Mouse (Mus musculus) cerebral cortex, adult 2 months (tissue): ENCODE measurements around the gene Asna1.

Experiments used
- WGBS: fragments of 180-500 bp; shearing (Covaris S2); methylation state at CpG from one replicate; pipeline ENCODE4 v1.1.7; 2018; 5-methylcytosine and 5-hydroxymethylcytosine counted together

Gene Asna1

GRCm38 (mm10) chr8:85025098-85025932 lies at the start of gene Asna1:
Gene Asna1 (minus strand): TSS chr8:85025281.
- WGBS, result 2% methylated on average over 30 of the region's 30 CpGs

- 92% methylated on average over 10 of the region's 10 CpGs for WGBS
These were observed 49.5 kb upstream of the Asna1 start for GRCm38 (mm10) chr8:85074617-85075016.

- 88% methylated on average over 10 of the region's 10 CpGs for WGBS
These were observed 49.1 kb upstream of the Asna1 start for GRCm38 (mm10) chr8:85074167-85074566.

GRCm38 (mm10) chr8:85073041-85073612 lies 48.0 kb upstream of the Asna1 start:
- WGBS, result 81% methylated on average over 15 of the region's 15 CpGs

- 18% methylated on average over 9 of the region's 9 CpGs for WGBS
These were observed 47.4 kb upstream of the Asna1 start for GRCm38 (mm10) chr8:85072364-85072929.

- WGBS, result under 1% methylated on average over 68 of the region's 68 CpGs
These were observed 46.6 kb upstream of the Asna1 start, which contains the start of gene Dhps for GRCm38 (mm10) chr8:85071514-85072281. Gene Dhps (plus strand): TSS chr8:85071757.

GRCm38 (mm10) chr8:85071041-85071440 lies 46.0 kb upstream of the Asna1 start:
- 84% methylated on average over 5 of the region's 5 CpGs for WGBS

GRCm38 (mm10) chr8:85067982-85068381 lies 42.9 kb upstream of the Asna1 start, which contains the start of gene Gm5741:
Gene Gm5741 (minus strand): TSS chr8:85067982.

GRCm38 (mm10) chr8:85067155-85067554 lies 42.1 kb upstream of the Asna1 start:
- whole genome bisulfite sequencing, result 94% methylated on average over 2 of the region's 2 CpGs

GRCm38 (mm10) chr8:85065213-85065612 lies 40.1 kb upstream of the Asna1 start:
- WGBS, result 41% methylated on average over 2 of the region's 2 CpGs

GRCm38 (mm10) chr8:85062603-85063002 lies 37.5 kb upstream of the Asna1 start:
- WGBS, result 96% methylated on average over 4 of the region's 4 CpGs

GRCm38 (mm10) chr8:85059879-85060616 lies 35.0 kb upstream of the Asna1 start, which contains the start of gene Fbxw9:
Gene Fbxw9 (plus strand): TSS chr8:85060055.
- WGBS, result under 1% methylated on average over 53 of the region's 53 CpGs

- WGBS, result 80% methylated on average over 7 of the region's 7 CpGs
These were observed 32.3 kb upstream of the Asna1 start for GRCm38 (mm10) chr8:85057367-85057766.

GRCm38 (mm10) chr8:85043619-85044018 lies 18.5 kb upstream of the Asna1 start:
- 93% methylated on average over 6 of the region's 6 CpGs for WGBS

- under 1% methylated on average over 57 of the region's 57 CpGs for WGBS
These were observed 12.8 kb upstream of the Asna1 start for GRCm38 (mm10) chr8:85037681-85038531.

GRCm38 (mm10) chr8:85037366-85037680 lies 12.2 kb upstream of the Asna1 start:
- WGBS, result 2% methylated on average over 14 of the region's 14 CpGs

GRCm38 (mm10) chr8:85036718-85037365 lies 11.8 kb upstream of the Asna1 start, which contains the start of gene Tnpo2:
Gene Tnpo2 (plus strand): TSS chr8:85036915.
- under 1% methylated on average over 59 of the region's 59 CpGs for WGBS

- under 1% methylated on average over 9 of the region's 9 CpGs for WGBS
These were observed 11.3 kb upstream of the Asna1 start for GRCm38 (mm10) chr8:85036381-85036717.

- under 1% methylated on average over 15 of the region's 15 CpGs for WGBS
These were observed 10.7 kb upstream of the Asna1 start for GRCm38 (mm10) chr8:85035728-85036310.
